Mouse (Mus musculus) gonadal fat pad, adult 2 months (tissue): ENCODE results near the gene Scap. TPM values are rescaled to one million over a fixed set of nuclear protein-coding genes. Genes with fewer than 3 reads are reported as not detected.
"Not testable (repeated sequence)": the region's sequence is repeated elsewhere in the genome, so short reads cannot be mapped to it uniquely, and the experiment has no call there.

Source experiments
- DNase-seq: peaks from one replicate; pipeline ENCODE4 v3.0.0-alpha.2; 2012; ENCODE audit warnings: low read depth
- polyA plus RNA-seq: library from polyadenylated mRNA; depleted of rRNA; stranded (reverse); fragments of >200 nt; gene quantifications from 2 replicates; pipeline ENCODE4 v1.2.3, GENCODE M21; 2012; rRNA removed

Scap gene
- polyA plus RNA-seq, 1 experiment: 37.9 TPM

DNA sequence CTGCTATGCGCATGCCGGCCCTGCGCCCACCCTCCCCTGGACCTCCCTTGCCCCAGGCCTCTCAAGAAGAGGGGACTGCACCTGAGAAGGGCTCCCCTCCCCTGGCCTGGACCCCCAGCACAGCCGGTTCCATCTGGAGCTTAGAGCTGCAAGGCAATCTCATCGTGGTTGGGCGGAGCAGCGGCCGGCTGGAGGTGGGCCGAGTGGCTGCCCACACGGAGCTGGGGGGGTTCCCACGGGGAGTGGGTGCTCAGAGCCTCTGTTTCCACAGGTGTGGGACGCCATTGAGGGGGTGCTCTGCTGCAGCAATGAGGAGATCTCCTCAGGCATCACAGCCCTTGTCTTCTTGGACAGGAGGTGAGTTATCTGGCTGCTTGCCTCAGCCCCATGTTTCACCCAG is 48.2 kb downstream of the Scap start:
- DNase-seq: no peak

DNA sequence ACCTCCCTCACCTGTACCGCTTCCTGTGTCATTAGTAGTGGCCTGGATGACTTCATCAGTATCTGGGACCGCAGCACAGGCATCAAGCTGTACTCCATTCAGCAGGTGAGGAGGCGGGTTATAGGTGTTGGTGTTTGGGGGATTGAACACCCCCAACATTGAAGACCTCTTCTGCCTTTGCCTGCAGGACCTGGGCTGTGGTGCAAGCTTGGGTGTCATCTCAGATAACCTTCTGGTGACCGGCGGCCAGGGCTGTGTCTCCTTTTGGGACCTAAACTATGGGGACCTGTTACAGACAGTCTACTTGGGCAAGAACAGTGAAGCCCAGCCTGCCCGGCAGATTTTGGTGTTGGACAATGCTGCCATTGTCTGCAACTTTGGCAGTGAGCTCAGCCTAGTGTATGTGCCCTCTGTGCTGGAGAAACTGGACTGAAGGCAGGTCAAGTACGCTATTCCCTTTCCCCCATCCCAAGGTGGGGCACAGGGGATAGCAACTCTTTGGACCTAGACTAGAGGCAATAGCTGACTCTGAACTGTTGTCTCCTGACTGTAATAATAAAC is 51.4 kb downstream of the Scap start:
- DNase-seq: no peak

DNA sequence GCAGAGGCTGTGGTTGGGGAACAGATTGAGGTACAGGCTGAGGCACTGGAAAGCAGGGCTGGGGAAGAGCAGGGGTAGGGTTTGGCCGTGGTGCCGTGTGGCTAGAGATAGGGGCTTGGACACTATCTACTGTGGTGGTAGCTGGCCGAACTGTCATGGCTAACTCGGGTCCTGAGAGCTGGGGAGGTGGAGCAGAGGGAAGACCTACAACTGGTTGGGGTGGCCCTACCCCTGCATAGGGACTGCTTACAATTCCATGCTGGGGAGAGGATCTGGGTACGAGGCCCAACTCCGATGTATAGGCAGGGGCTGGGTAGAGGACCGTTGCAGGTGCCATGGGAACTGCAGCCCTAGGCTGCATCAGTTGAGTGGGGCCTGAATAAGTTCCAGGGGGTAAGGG is 54.9 kb downstream of the Scap start:
- no peak for DNase-seq

DNA sequence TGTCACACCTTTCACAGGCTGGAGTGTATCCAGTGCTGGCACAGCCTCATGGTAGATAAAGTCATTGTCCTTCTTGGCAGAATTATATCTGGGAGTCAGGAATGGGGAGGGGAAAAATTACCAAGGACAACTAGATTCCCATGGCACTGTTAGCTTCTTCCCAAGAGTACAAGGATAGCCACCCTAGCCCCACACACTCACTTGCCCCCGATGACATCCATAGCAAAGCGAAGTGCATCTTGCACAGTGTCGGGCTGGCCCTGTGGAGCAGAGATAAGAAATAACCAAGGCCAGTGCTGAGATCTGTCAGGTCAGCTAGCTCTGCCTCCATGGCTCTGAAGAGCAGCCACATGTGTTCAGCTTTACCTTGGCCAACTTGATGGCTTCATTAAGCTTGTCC is 57.8 kb downstream of the Scap start:
- no peak for DNase-seq

DNA sequence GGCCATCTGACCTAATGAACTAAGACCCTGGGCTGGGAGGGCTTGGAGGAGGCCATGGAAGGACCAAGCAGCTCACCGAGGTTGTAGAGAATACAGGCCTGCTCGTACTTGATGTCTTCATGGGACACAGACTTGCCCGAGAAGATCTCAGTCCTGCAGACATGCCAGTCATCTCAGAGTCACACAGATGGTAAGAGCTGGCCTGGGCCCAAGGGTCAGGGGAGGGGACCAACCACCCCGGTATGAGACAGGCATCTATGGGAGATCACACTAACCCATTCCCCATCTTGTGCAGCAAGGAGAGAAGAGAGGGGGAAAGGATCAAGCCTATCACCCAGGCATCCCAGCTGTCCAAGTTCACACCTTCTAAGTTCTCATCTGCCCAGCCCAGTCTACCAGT is 60.2 kb downstream of the Scap start:
- DNase-seq: no peak

DNA sequence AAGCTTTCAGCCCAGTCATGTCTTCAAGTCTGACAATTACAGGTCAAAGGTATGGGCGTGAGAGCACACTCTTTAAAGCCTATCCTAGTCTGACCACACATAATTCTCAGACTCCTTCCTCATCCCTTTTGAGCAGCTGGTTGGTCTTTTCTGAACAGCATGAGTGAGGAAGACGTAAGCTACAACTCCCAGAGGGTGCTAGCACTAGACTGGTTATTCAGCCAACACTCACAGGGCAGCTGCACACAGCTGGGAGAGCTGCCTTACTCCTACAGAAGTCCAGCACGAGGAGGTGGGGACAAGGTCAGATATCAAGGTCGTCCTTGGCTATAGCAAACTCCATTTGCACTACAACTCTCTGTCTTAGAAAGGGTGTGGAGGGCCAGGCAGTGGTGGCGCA is 67.6 kb downstream of the Scap start:
- no peak for DNase-seq

DNA sequence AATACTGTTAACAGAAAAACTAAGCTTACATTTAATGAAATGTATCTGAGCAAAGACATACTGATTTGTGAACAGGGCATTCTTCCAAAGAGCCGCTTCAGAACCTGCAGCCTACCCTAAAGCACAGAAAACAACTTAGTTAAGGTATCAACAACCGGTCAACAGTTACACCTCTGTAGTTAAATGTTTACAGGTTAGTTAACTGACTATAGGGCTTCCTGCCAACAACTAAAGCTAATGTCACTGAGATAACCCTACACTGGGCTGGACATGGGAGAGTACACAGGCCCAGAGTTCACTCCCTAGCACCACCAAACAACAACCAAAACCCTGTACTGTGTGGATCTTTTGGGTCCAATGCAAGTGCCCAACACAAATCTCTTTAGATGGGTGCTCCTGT is 69.6 kb downstream of the Scap start:
- no peak for DNase-seq

DNA sequence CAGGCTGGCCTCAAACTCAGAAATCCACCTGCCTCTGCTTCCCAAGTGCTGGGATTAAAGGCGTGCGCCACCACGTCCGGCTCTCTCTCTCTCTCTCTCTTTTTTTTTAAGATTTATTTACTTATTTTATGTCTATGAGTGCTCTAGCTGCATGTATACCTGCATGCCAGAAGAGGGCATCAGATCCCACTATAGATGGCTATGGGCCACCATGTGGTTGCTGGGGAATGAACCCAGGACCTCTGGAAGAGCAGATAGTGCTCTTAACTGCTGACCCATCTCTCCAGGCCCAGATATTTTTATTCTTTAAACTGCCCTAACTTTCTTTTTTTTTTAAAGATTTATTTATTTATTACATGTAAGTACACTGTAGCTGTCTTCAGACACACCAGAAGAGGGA is 70.2 kb downstream of the Scap start:
- DNase-seq: not testable (repeated sequence)

DNA sequence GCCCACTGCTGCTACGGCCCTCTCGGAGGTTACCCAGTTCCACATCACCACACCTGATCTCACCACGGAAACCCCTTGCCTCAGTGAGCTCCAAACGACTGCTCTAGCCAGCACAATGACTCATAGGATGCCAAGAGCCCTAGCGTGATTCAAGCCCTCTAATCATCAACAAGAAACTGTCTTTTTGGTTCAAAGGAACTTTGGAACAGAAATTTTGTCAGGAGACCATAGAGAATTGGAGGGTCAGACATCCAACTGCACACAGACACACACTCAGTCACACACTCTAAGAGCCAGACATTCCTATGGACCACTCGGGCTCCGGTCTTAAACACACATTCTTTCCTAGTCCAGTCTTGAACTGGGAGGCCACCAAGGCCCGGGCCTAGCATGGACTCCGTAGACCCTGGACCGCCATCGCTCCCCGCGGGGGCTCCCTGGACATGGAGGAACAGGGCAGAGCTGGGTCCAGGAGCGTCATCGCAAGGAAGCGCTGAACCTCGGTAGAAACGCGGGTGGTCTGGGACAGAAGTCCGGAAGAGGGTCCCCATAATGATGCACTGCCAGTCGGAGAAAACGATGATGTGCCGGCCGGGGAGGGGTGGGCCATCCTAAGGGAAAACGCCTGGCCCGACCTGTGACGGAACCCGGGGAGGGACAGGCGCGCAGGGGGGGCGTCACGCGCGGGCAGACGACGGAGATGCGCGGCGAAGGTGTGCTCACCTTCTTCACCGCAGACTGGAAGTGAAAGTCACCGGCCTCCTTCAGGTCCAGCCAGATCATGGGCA is 74.4 kb downstream of the Scap start:
- no peak for DNase-seq

DNA sequence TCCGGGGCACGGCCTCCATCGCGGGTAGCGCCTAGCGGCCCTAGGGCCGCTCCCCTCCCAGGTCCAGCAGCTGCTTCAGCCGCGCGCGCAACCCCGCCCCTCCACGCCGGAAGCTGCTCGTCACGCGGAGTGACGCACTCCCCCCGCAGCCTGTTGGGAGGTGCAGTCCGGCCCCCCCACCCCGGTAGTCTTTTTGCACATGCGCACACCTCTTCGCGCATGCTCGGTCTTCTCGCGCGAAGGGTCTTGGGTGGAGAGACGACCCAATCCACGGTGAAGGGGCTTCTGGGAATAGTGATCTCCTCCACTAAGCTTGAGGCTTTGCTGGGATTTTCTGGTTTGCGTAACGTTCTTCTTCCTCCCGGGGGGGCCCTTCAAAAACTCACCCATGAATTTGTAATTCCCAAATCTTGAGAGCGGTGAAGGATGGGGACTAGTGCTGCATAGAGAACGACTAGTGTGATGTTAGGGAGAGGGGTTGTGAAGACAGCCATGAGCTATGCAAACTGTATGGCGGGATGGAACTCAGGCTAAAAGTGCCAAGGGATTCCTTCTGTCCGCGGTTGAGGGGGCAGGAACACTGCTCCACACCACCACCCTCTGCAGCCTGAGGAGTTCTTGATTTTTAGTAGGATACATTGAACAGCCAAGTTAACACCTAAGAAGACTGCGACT is 75.1 kb downstream of the Scap start, which contains the start of gene Ptpn23:
Gene Ptpn23, minus strand, starts transcription at position 115 of the 675 bp plus-strand sequence.
- peak; percentile 58 for DNase-seq

DNA sequence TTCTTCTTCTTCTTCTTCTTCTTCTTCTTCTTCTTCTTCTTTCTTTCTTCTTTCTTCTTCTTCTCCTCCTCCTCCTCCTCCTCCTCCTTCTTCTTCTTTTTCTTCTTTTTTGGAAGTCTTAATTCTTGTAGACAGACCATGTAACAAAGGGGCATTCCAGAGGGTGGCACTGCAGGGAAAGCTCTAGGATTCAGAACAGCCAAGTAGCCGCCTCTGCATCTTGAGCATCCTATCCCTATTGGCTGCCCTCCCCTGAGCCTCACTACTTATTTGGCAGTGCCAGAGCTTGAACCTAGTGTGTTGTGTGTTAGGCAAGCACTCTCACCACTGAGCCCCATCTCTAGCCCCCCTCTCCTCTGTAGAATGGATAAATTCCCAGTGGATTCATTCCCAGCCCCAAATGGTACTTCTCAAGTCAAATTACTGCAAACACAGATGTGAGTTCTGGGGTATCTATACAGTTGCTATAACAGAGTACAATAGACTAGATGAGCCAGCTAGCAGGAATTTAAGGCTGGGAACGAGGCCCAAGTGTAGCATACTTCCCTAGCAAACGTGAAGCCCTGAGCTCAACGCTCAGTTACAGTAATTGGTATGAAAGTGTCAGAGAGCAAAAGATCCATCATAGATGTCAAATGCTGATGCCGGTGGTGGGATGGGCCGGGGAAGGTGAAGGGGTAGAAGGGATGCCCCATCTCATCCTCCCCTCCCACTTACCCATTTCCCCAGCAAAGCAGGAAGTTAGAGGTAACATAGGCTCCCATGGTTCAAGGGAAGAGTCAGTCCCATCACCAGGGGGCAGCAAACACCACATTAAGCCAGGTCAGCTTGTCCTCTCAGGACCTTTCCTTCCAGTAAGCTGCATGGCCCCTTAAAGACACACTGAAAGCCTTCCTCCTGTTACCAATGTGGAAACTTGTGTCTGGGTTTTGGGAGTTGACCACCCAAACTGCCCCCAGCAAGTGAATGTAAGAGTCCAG is 78.1 kb downstream of the Scap start:
- no peak for DNase-seq

DNA sequence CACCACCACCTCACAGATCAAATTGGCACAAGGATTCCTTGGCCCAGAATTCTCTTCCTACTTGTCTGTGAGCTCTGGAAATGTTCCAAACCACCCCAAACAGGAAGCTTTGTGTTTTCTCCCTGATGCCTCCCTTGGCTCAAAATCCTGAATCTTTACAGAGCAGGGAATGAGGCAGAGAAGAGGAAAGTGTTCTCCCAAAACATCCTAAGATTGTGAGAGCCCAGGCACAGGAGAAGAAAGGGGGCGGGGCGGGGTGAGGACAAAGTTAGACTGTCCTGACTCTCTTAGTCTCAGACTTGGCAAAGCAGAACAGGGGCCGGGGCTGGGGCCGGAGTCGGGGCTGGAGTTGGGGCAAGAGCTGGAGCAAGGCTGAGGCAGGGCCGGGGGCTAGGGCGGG is 79.8 kb downstream of the Scap start:
- no peak for DNase-seq

DNA sequence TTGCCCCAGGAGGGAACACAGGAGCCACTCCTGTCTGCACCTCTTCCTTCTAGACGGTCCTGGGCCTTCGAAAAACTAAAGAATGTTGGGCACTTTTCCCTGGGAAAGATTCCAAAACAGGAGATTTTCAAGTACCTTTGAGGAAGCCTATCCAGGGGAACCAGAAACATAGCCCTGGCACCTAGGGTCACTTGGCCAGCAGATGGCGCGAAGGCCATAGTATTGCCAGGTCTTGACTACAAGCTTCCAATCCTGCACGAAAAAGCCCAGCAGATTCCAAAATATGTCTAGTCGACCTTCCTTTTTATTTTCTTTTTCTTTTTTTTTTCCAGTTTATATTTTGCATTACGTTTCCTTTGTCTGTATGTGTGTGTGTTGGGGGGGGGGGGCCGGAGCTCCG is 80.7 kb downstream of the Scap start:
- no peak for DNase-seq

DNA sequence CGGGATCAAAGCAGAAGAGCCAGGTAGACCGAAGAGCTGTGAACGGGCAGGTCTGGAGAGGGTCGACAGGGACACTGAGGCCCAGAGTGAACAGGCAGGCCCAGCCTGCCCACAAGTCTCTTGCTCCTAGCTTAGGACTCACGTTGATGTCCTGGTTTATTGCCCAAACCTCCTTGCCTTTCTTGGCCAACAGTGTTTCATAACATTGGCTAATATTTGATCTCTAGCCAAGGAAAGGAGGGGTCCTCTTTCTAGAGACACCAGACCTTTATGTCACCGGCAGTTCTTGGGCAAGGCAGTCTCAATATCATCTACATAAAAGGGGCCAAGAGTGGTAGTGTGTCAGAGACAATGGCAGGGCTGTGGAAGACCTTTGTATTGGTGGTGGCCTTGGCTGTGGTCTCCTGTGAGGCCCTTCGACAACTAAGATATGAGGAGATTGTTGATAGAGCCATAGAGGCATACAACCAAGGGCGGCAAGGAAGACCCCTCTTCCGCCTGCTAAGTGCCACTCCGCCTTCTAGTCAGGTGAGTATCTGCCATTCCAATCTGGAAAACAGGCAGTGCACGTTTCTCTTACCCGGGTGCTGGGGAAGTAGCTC is 86.5 kb downstream of the Scap start, which contains the start of gene Ngp:
Gene Ngp, plus strand, starts transcription at position 237 of the 602 bp plus-strand sequence.
- DNase-seq: no peak

DNA sequence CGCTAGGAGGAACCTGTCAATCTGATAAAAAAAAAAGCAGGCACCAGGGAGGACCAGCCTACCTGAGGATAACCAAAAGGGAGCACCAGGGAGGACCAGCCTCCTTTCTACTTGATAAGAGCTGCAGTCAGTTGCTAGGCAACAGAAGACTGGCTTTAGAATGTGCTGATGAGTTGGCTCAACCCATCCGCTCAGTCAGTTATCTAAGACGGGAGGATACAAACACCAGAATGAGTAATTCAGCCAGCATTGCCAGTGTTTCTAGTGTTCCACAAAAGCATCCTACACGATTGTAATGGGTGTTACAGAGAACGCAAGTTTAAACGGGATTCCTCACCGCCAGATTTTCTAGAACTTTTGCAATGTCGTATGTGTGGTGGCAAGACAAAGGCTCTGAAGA is 98.2 kb downstream of the Scap start:
- no peak for DNase-seq

DNA sequence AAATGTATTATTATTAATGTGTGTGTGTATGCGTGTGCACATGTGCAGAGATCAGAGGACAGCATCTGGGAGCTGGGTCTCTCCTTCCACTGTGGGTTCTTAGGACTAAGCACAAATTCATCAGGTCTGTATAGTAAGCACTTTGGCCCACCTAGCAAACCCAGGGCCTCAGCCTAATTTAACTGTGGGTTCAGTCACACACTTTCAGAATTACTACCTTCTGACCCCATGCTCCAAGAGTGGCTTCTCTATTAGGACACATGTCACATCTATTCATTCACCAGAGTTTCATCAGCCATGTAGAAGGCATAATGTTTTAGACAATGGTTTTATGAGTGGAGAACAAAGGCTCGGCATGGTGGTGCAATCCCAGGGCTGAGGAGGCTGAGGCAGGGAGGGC is 100.0 kb downstream of the Scap start:
- DNase-seq: no peak

Other genes with a start within 250 kb of the Scap start
- gene Smarcc1, start 215.6 kb upstream of the Scap start, polyA plus RNA-seq: 13.1 and 18.2 TPM in 2 replicates
- gene Dhx30, start 215.5 kb upstream of the Scap start, polyA plus RNA-seq: 55.6 and 66.5 TPM in 2 replicates
- gene Cspg5, start 89.5 kb upstream of the Scap start, polyA plus RNA-seq: 1.0 TPM in 2 replicates
- 11.9 and 14.3 TPM in 2 replicates for gene Elp6, start 28.1 kb upstream of the Scap start, polyA plus RNA-seq
- 15.0 and 24.1 TPM in 2 replicates for gene Ptpn23, start 74.9 kb downstream of the Scap start, polyA plus RNA-seq
- 0.10 and 0.23 TPM in 2 replicates for gene Ngp, start 86.5 kb downstream of the Scap start, polyA plus RNA-seq
- gene Klhl18, start 143.4 kb downstream of the Scap start, polyA plus RNA-seq: 13.4 and 14.7 TPM in 2 replicates
- gene Kif9, start 143.7 kb downstream of the Scap start, polyA plus RNA-seq: 2.0 and 2.9 TPM in 2 replicates
- gene Setd2, start 199.3 kb downstream of the Scap start, polyA plus RNA-seq: 33.1 and 38.8 TPM in 2 replicates